Mouse (Mus musculus) myocyte (in vitro differentiated cells): ENCODE results near the gene Lbhd1.
A peak's percentile ranks its signal among the peaks of the same experiment; 100 is the strongest.

ENCODE experiments used
- CEBPB ChIP-seq: IDR thresholded peaks from 2 replicates; pipeline ENCODE4 v1.6.1; 2011; ENCODE audit warnings: mild to moderate bottlenecking, moderate library complexity; ENCODE audit not compliant: poor library complexity, insufficient read depth, severe bottlenecking
- E2F4 ChIP-seq: IDR thresholded peaks from one replicate; pipeline ENCODE4 v1.6.1; 2011; ENCODE audit warnings: mild to moderate bottlenecking, control low read depth, moderate library complexity; ENCODE audit not compliant: insufficient read depth
- MAX ChIP-seq: IDR thresholded peaks from one replicate; pipeline ENCODE4 v1.6.1; 2011; ENCODE audit warnings: low read depth, mild to moderate bottlenecking, control low read depth
- MYOD1 ChIP-seq, 3 experiments: IDR thresholded peaks; one replicate each; pipeline ENCODE4 v1.6.1; 2011; ENCODE audit warnings: control low read depth in 2 of 3, low read depth in 2 of 3, mild to moderate bottlenecking in 2 of 3, moderate library complexity in 1 of 3; ENCODE audit not compliant: insufficient read length in 2 of 3, control insufficient read depth in 1 of 3
- MYOG ChIP-seq, 3 experiments: IDR thresholded peaks; one replicate each; pipeline ENCODE4 v1.6.1; 2011; ENCODE audit warnings: control low read depth in 2 of 3, low read depth in 2 of 3, mild to moderate bottlenecking in 2 of 3; ENCODE audit not compliant: insufficient read length in 2 of 3, control insufficient read depth in 1 of 3, insufficient read depth in 1 of 3
- POLR2A ChIP-seq: IDR thresholded peaks from one replicate; pipeline ENCODE4 v1.6.1; 2011; ENCODE audit warnings: low read depth, mild to moderate bottlenecking, control low read depth, moderate library complexity; ENCODE audit not compliant: insufficient read length
- POLR2AphosphoS2 ChIP-seq: IDR thresholded peaks from one replicate; pipeline ENCODE4 v1.6.1; 2011; ENCODE audit warnings: low read depth, control low read depth; ENCODE audit not compliant: insufficient read length
- SRF ChIP-seq: IDR thresholded peaks from one replicate; pipeline ENCODE4 v1.6.1; 2011; ENCODE audit warnings: low read depth; ENCODE audit not compliant: control insufficient read depth, insufficient read length
- TCF12 ChIP-seq: IDR thresholded peaks from one replicate; pipeline ENCODE4 v1.6.1; 2011; ENCODE audit warnings: mild to moderate bottlenecking, control low read depth; ENCODE audit not compliant: poor library complexity, insufficient read depth, severe bottlenecking

- TF ChIP-seq E2F4: no peak
- TF ChIP-seq TCF12: no peak
- no peak for TF ChIP-seq SRF
- peak; percentile 89 for TF ChIP-seq POLR2A
- peak in 1 of 3 experiments; percentile 28 for TF ChIP-seq MYOG (IDR thresholded peaks at IDR 0.05; ENCODE audit: control insufficient read depth in 1 of 3, insufficient read depth in 1 of 3, insufficient read length in 2 of 3, low read depth in 2 of 3)
- TF ChIP-seq CEBPB: no peak
- no peak for TF ChIP-seq MYOD1 (IDR thresholded peaks at IDR 0.05; ENCODE audit: control insufficient read depth in 1 of 3, insufficient read length in 2 of 3, low read depth in 2 of 3)
- TF ChIP-seq MAX: no peak
- peak; percentile 86 for TF ChIP-seq POLR2AphosphoS2
Measured at GRCm38 (mm10) chr19:8920073-8920736, 36.7 kb downstream of the Lbhd1 start, which contains the start of gene B3gat3.
